Mouse (Mus musculus) midbrain, embryonic 16.5 days (tissue): ENCODE measurements around the gene Ndufv1. TPM values are rescaled to one million over a fixed set of nuclear protein-coding genes. Genes with fewer than 3 reads are reported as not detected.

Source experiments
- ATAC-seq: fragments of 200-750 bp; cut with Nextera tagmentation; 2 replicates; pipeline ENCODE4 v1.8.0; 2017; ENCODE audit warnings: moderate TSS enrichment
- H3K27ac ChIP-seq: fragments of 300-500 bp; sonication (generic); 2 replicates; pipeline ENCODE4 v1.5.1; 2014; ENCODE audit warnings: mild to moderate bottlenecking, low read length, mixed read lengths
- H3K27me3 ChIP-seq: fragments of 300-500 bp; sonication (generic); 2 replicates; pipeline ENCODE4 v1.6.1; 2014; ENCODE audit warnings: low read depth, low read length, mixed read lengths; ENCODE audit not compliant: control insufficient read depth, insufficient read depth
- H3K36me3 ChIP-seq: fragments of 300-500 bp; sonication (generic); 2 replicates; pipeline ENCODE4 v1.6.1; 2014; ENCODE audit warnings: mild to moderate bottlenecking, low read length, moderate library complexity, mixed read lengths; ENCODE audit not compliant: control insufficient read depth, insufficient read depth
- H3K4me1 ChIP-seq: fragments of 300-500 bp; sonication (generic); 2 replicates; pipeline ENCODE4 v1.6.1; 2014; ENCODE audit warnings: mild to moderate bottlenecking, low read length, mixed read lengths; ENCODE audit not compliant: control insufficient read depth, insufficient read depth
- H3K4me2 ChIP-seq: fragments of 300-500 bp; sonication (generic); 2 replicates; pipeline ENCODE4 v1.6.1; 2014; ENCODE audit warnings: mild to moderate bottlenecking, low read length, mixed read lengths
- H3K4me3 ChIP-seq: fragments of 300-500 bp; sonication (generic); 2 replicates; pipeline ENCODE4 v1.5.1; 2014; ENCODE audit warnings: low read depth, mild to moderate bottlenecking, low read length, moderate library complexity, mixed read lengths
- H3K9ac ChIP-seq: fragments of 300-500 bp; sonication (generic); 2 replicates; pipeline ENCODE4 v1.6.1; 2014; ENCODE audit warnings: low read depth, low read length, mixed read lengths
- H3K9me3 ChIP-seq: fragments of 300-500 bp; sonication (generic); replicated peaks from 2 replicates; pipeline ENCODE4 v1.6.1; 2014; ENCODE audit warnings: mild to moderate bottlenecking, low read length, mixed read lengths; ENCODE audit not compliant: control insufficient read depth, poor library complexity, severe bottlenecking
- WGBS: fragments of 180-500 bp; shearing (Covaris S2); extraction: QIAGEN DNeasy Blood & Tissue Kit; methylation state at CpG from one replicate; pipeline ENCODE4 v1.1.7; 2014; 5-methylcytosine and 5-hydroxymethylcytosine counted together
- polyA plus RNA-seq: library from polyadenylated mRNA; unstranded; fragments of >200 nt; fragmentation: Nextera tagmentation; extraction: Ambion mirVana; gene quantifications from 2 replicates; pipeline ENCODE4 v1.2.1, GENCODE M21; 2015

Ndufv1 gene
- polyA plus RNA-seq, 1 experiment from 2014 or later = 247 TPM

- H3K4me2 ChIP-seq = no peak within 1 kb of the TSS
- no peak for ATAC-seq
- no peak within 1 kb of the TSS for H3K27ac ChIP-seq
- H3K36me3 ChIP-seq = no peaks in the 10 kb centered on the region
- 61% methylated on average over 5 of the region's 5 CpGs for WGBS
- H3K4me3 ChIP-seq = no peak within 1 kb of the TSS
- no peak within 1 kb of the TSS for H3K9ac ChIP-seq
- no peaks in the 10 kb centered on the region for H3K27me3 ChIP-seq
- H3K4me1 ChIP-seq = no peaks in the 10 kb centered on the region
- no peaks in the 10 kb centered on the region for H3K9me3 ChIP-seq
These were observed 20.2 kb downstream of the Ndufv1 start, which contains the start of gene Tbx10 for GRCm38 (mm10) chr19:3992416-3992815. Tbx10 (plus strand) TSS chr19:3992752.

GRCm38 (mm10) chr19:3991966-3992365, 20.6 kb downstream of the Ndufv1 start:
- Histone ChIP-seq H3K27me3 (no peaks in the 10 kb centered on the region), H3K4me3 (no peak overlapping the region), H3K27ac (no peak overlapping the region), H3K4me2 (no peak overlapping the region), H3K4me1 (no peaks in the 10 kb centered on the region), H3K9ac (no peak overlapping the region), H3K9me3 (no peaks in the 10 kb centered on the region), H3K36me3 (no peaks in the 10 kb centered on the region)
- WGBS = 87% methylated on average over 3 of the region's 3 CpGs
- no peak for ATAC-seq

DNA sequence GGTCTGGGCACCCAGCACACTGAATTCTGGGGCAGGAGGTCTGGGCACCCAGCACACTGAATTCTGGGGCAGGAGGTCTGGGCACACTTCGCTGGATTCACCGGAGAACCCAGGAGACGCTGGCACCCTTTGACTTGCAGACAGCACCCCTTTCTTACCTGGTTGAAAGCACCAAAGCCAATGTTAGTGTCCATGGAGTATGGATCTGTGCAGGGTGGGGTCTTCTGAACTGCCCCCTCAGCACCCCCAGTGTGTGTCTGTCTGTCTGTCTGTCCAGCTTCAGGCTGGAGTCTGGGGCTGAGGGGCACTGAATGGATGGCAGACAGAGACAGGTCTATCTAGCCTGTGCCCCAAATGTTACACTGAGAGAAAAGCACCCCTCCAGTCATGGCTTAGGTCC, 21.0 kb downstream of the Ndufv1 start:
- no peaks in the 10 kb centered on the region for H3K36me3 ChIP-seq
- no peak overlapping the region for H3K4me2 ChIP-seq
- no peak overlapping the region for H3K9ac ChIP-seq
- H3K27me3 ChIP-seq = no peaks in the 10 kb centered on the region
- H3K4me1 ChIP-seq = no peaks in the 10 kb centered on the region
- H3K9me3 ChIP-seq = no peaks in the 10 kb centered on the region
- H3K4me3 ChIP-seq = no peak overlapping the region
- no peak overlapping the region for H3K27ac ChIP-seq
- no peak for ATAC-seq
- whole genome bisulfite sequencing = 96% methylated on average over 3 of the region's 3 CpGs

- no peak overlapping the region for H3K9ac ChIP-seq
- no peaks in the 10 kb centered on the region for H3K4me1 ChIP-seq
- no peak overlapping the region for H3K4me2 ChIP-seq
- no peaks in the 10 kb centered on the region for H3K27me3 ChIP-seq
- H3K4me3 ChIP-seq = no peak overlapping the region
- 70% methylated on average over 6 of the region's 6 CpGs for WGBS
- H3K27ac ChIP-seq = no peak overlapping the region
- no peaks in the 10 kb centered on the region for H3K9me3 ChIP-seq
- no peak for ATAC-seq
- no peaks in the 10 kb centered on the region for H3K36me3 ChIP-seq
These were observed 21.8 kb downstream of the Ndufv1 start for GRCm38 (mm10) chr19:3990804-3991203.

DNA sequence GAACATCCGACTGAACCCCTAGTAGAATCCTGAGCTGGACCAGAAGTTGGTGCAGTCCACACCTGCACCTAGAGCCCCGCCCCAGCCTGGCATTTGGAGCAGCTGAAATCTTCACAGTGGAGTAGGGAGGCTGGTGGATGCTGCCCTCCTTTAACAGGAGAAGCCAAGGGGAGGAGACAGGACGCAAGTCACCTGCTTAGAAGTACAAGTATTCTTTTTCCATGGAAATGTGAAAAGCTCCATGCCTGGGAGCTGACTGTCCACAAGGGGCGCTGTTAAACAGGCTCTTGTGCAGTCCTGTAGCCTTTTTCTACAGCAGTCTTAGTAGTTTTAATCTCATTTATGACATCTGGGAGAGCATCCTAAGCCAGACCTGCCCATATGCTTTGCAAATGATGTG, 23.9 kb downstream of the Ndufv1 start:
- Histone ChIP-seq H3K9me3 (no peaks in the 10 kb centered on the region), H3K27ac (no peak overlapping the region), H3K4me1 (no peaks in the 10 kb centered on the region), H3K27me3 (no peaks in the 10 kb centered on the region), H3K4me2 (no peak overlapping the region), H3K36me3 (no peaks in the 10 kb centered on the region), H3K9ac (no peak overlapping the region), H3K4me3 (no peak overlapping the region)
- 90% methylated on average over 4 of the region's 4 CpGs for WGBS
- no peak for ATAC-seq

DNA sequence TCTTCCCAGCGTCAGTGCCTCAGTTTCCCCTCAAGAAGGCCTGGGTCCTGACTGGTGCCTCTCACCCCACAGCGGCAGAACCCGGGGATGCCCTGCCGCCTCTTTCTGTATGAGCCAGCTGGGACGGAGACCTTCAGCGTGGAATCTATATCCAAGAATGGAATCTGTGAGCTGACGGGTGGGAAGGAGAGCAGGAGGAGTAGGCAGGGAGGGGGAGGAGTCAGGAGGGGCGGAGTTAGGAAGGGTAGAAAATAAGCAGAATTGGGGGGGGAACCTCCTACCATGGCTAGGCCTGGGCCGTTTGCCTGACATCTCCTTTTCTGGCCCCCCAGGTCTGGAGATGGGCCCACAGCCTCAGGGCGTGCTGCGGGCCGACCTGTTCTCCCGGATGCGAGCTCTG, 24.5 kb downstream of the Ndufv1 start:
- Histone ChIP-seq H3K36me3 (no peaks in the 10 kb centered on the region), H3K27me3 (no peaks in the 10 kb centered on the region), H3K4me3 (no peak overlapping the region), H3K9me3 (no peaks in the 10 kb centered on the region), H3K9ac (no peak overlapping the region), H3K4me2 (no peak overlapping the region), H3K27ac (no peak overlapping the region), H3K4me1 (no peaks in the 10 kb centered on the region)
- WGBS = 84% methylated on average over 14 of the region's 14 CpGs
- ATAC-seq = no peak

GRCm38 (mm10) chr19:3986334-3986733, 26.3 kb downstream of the Ndufv1 start, which contains the start of gene Acy3:
Acy3 (plus strand) TSS chr19:3986570.
- Histone ChIP-seq H3K4me2 (no peak within 1 kb of the TSS), H3K9ac (no peak within 1 kb of the TSS), H3K9me3 (no peaks in the 10 kb centered on the region), H3K36me3 (no peaks in the 10 kb centered on the region), H3K27ac (no peak within 1 kb of the TSS), H3K4me3 (no peak within 1 kb of the TSS), H3K27me3 (no peaks in the 10 kb centered on the region), H3K4me1 (no peaks in the 10 kb centered on the region)
- WGBS = 13% methylated on average over 8 of the region's 8 CpGs
- ATAC-seq = no peak

GRCm38 (mm10) chr19:3985261-3985681, 27.3 kb downstream of the Ndufv1 start:
- H3K9ac ChIP-seq = no peak overlapping the region
- H3K27ac ChIP-seq = no peak overlapping the region
- no peaks in the 10 kb centered on the region for H3K36me3 ChIP-seq
- H3K27me3 ChIP-seq = no peaks in the 10 kb centered on the region
- H3K9me3 ChIP-seq = no peaks in the 10 kb centered on the region
- WGBS = 14% methylated on average over 8 of the region's 8 CpGs
- no peak overlapping the region for H3K4me3 ChIP-seq
- no peaks in the 10 kb centered on the region for H3K4me1 ChIP-seq
- H3K4me2 ChIP-seq = no peak overlapping the region
- ATAC-seq = no peak

DNA sequence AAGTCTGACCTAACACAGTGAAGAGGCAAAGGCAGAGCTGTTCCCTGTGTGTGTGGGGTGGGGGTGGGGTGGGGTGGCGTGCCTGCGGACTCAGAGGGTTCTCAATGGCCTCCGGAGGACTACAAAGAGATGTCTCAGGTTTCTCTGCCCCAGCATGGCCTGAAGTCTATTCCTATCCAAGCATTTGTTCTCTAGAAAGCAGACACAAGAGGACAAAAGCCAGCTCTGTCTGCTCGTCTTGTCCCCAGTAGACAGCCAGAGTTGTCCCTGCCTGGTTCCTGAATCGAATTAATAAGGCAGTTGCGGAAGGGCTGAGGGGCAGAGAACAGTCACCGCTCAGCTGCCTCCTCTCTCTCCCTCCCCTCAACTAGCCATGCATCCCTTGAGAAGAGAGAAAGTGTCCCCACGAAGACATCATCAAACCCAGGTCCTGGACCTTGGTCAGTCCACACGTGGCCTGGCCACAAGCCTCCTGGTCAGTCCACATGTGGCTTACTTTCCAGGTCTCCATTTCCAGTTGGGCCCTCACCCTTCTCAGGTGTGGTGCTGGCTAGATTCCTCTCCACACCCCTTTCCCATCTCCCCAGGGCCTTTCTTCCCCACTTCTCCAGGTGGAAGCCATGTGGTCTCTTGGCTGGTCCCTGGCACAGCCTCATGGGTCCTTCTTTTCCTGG, 28.9 kb downstream of the Ndufv1 start:
- 33% methylated on average over 9 of the region's 9 CpGs for WGBS
- no peaks in the 10 kb centered on the region for H3K36me3 ChIP-seq
- H3K9ac ChIP-seq = no peak overlapping the region
- no peak overlapping the region for H3K4me2 ChIP-seq
- no peak for ATAC-seq
- no peaks in the 10 kb centered on the region for H3K4me1 ChIP-seq
- H3K27me3 ChIP-seq = no peaks in the 10 kb centered on the region
- H3K9me3 ChIP-seq = no peaks in the 10 kb centered on the region
- H3K27ac ChIP-seq = no peak overlapping the region
- H3K4me3 ChIP-seq = no peak overlapping the region
